Mouse (Mus musculus) forebrain, embryonic 10.5 days (tissue): Measurements from ENCODE around the gene Gm6034. TPM values are rescaled to one million over a fixed set of nuclear protein-coding genes. Genes with fewer than 3 reads are reported as not detected.
"Not testable (repeated sequence)": the region's sequence is repeated elsewhere in the genome, so short reads cannot be mapped to it uniquely, and the experiment has no call there.

Source experiments
- DNase-seq: peaks from one replicate; pipeline ENCODE4 v3.0.0-alpha.2; 2017; ENCODE audit warnings: low spot score; ENCODE audit errors: extremely low spot score
- H3K27ac ChIP-seq: fragments of 300-500 bp; sonication (generic); 2 replicates; pipeline ENCODE4 v1.5.1; 2016; ENCODE audit warnings: mild to moderate bottlenecking
- H3K27me3 ChIP-seq: fragments of 300-500 bp; sonication (generic); 2 replicates; pipeline ENCODE4 v1.6.1; 2016; ENCODE audit warnings: mild to moderate bottlenecking; ENCODE audit not compliant: poor library complexity, severe bottlenecking
- H3K36me3 ChIP-seq: fragments of 300-500 bp; sonication (generic); replicated peaks from 2 replicates; pipeline ENCODE4 v1.6.1; 2016; ENCODE audit warnings: mild to moderate bottlenecking, moderate library complexity
- H3K4me1 ChIP-seq: fragments of 300-500 bp; sonication (generic); 2 replicates; pipeline ENCODE4 v1.6.1; 2016
- H3K4me3 ChIP-seq: fragments of 300-500 bp; sonication (generic); 2 replicates; pipeline ENCODE4 v1.5.1; 2016; ENCODE audit warnings: mild to moderate bottlenecking, moderate library complexity
- H3K9me3 ChIP-seq: fragments of 300-500 bp; sonication (generic); 2 replicates; pipeline ENCODE4 v1.6.1; 2016; ENCODE audit warnings: mild to moderate bottlenecking, moderate library complexity
- WGBS: fragments of 180-500 bp; shearing (Covaris S2); methylation state at CpG from one replicate; pipeline ENCODE4 v1.1.7; 2016; 5-methylcytosine and 5-hydroxymethylcytosine counted together
- polyA plus RNA-seq: library from polyadenylated mRNA; unstranded; fragments of >200 nt; fragmentation: Nextera tagmentation; extraction: Ambion mirVana; gene quantifications from 2 replicates; pipeline ENCODE4 v1.2.1, GENCODE M21; 2016

Gene Gm6034
- polyA plus RNA-seq, 1 experiment from 2014 or later, result not detected

- Histone ChIP-seq H3K4me1 (no peaks in the 10 kb centered on the region), H3K36me3 (peaks cover 32% of the 10 kb centered on the region), H3K9me3 (peaks cover 10% of the 10 kb centered on the region), H3K27me3 (no peaks in the 10 kb centered on the region), H3K27ac (no peak overlapping the region), H3K4me3 (no peak overlapping the region)
- 92% methylated on average over 7 of the region's 7 CpGs for WGBS
- no peak for DNase-seq
Observed at GRCm38 (mm10) chr17:36003331-36003730, 39.4 kb upstream of the Gm6034 start.

DNA sequence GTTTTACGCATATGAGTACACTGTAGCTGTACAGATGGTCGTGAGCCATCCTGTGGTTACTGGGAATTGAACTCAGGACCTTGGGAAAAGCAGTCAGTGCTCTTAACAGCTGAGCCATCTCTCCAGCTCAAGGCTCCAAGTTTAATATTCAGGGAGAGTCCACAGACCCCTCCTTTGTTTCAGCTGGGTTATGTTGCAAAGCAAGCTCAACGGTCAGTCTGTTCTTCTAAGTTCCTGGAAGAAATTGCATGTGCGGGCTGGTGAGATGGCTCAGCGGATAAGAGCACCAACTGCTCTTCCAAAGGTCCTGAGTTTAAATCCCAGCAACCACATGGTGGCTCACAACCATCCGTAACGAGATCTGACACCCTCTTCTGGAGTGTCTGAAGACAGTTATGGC lies 38.4 kb upstream of the Gm6034 start:
- DNase-seq, result not testable (repeated sequence)
- peaks cover 10% of the 10 kb centered on the region for H3K9me3 ChIP-seq
- WGBS, result 96% methylated on average over 7 of the region's 7 CpGs

DNA sequence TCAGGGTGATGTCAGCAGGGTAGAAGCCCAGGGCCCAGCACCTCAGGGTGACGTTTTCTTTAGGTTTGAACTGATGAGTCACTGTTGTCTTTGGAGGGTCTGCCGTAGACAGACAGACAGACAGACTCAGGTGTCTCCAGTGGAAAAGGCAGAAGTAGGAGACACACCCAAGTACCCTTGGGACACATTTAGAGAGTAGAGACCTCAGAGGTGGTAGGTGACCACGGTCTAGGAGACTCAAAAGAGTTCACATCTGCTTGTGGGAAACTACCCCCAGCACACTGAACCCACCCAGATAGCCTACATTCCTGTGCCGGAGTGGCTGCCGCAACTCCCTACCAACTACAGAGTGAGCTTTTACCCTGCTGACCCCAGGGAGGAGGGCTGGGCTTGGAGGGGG lies 27.8 kb upstream of the Gm6034 start:
- peaks cover 3% of the 10 kb centered on the region; the same call in 1 of the 2 replicates for H3K9me3 ChIP-seq
- no peaks in the 10 kb centered on the region for H3K27me3 ChIP-seq
- 94% methylated on average over 5 of the region's 5 CpGs for whole genome bisulfite sequencing
- no peak for DNase-seq
- H3K4me3 ChIP-seq, result no peak overlapping the region
- no peaks in the 10 kb centered on the region for H3K4me1 ChIP-seq
- H3K27ac ChIP-seq, result no peak overlapping the region
- H3K36me3 ChIP-seq, result peaks cover 21% of the 10 kb centered on the region

More for the DNA sequence above, 38.4 kb upstream of the Gm6034 start:
- H3K4me3 ChIP-seq, H3K27me3 ChIP-seq, H3K27ac ChIP-seq, H3K4me1 ChIP-seq: not testable (repeated sequence)
- H3K36me3 ChIP-seq, result peaks cover 32% of the 10 kb centered on the region

- H3K27me3 ChIP-seq, result no peaks in the 10 kb centered on the region
- peaks cover 21% of the 10 kb centered on the region for H3K36me3 ChIP-seq
- no peak overlapping the region for H3K4me3 ChIP-seq
- H3K9me3 ChIP-seq, result peaks cover 3% of the 10 kb centered on the region; the same call in 1 of the 2 replicates
- DNase-seq, result no peak
- 91% methylated on average over 5 of the region's 5 CpGs for WGBS
- H3K4me1 ChIP-seq, result peaks cover 11% of the 10 kb centered on the region
- no peak overlapping the region for H3K27ac ChIP-seq
Observed at GRCm38 (mm10) chr17:36017046-36017445, 25.7 kb upstream of the Gm6034 start.

- peaks cover 3% of the 10 kb centered on the region; the same call in 1 of the 2 replicates for H3K9me3 ChIP-seq
- peaks cover 16% of the 10 kb centered on the region for H3K4me1 ChIP-seq
- H3K4me3 ChIP-seq, result no peak overlapping the region
- no peak overlapping the region for H3K27ac ChIP-seq
- WGBS, result 69% methylated on average over 2 of the region's 2 CpGs
- peaks cover 21% of the 10 kb centered on the region for H3K36me3 ChIP-seq
- no peaks in the 10 kb centered on the region for H3K27me3 ChIP-seq
- no peak for DNase-seq
Observed at GRCm38 (mm10) chr17:36018979-36019378, 23.8 kb upstream of the Gm6034 start.

DNA sequence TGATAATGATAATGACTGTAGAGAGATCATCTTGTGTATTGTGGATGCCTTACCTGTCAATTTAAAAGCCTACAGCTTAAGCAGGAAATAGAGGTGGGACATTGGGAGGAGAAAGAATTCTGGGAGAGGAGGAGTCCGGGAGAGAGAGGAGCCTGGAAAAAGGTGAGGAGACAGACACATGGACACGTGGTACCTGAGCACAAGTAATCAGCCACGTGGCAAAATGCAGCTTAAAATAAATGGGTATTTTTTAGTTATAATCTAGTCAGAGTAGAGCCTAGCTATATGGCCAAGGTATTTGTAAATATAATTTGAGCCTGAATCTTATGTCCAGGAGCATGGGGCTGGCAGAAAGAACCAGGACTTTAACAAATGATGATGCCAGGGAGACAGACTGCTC lies 23.2 kb upstream of the Gm6034 start:
- 80% methylated on average over 3 of the region's 3 CpGs for WGBS
- Histone ChIP-seq H3K36me3 (peaks cover 16% of the 10 kb centered on the region), H3K4me3 (no peak overlapping the region), H3K4me1 (peaks cover 20% of the 10 kb centered on the region), H3K9me3 (no peaks in the 10 kb centered on the region), H3K27me3 (no peaks in the 10 kb centered on the region), H3K27ac (no peak overlapping the region)
- no peak for DNase-seq

DNA sequence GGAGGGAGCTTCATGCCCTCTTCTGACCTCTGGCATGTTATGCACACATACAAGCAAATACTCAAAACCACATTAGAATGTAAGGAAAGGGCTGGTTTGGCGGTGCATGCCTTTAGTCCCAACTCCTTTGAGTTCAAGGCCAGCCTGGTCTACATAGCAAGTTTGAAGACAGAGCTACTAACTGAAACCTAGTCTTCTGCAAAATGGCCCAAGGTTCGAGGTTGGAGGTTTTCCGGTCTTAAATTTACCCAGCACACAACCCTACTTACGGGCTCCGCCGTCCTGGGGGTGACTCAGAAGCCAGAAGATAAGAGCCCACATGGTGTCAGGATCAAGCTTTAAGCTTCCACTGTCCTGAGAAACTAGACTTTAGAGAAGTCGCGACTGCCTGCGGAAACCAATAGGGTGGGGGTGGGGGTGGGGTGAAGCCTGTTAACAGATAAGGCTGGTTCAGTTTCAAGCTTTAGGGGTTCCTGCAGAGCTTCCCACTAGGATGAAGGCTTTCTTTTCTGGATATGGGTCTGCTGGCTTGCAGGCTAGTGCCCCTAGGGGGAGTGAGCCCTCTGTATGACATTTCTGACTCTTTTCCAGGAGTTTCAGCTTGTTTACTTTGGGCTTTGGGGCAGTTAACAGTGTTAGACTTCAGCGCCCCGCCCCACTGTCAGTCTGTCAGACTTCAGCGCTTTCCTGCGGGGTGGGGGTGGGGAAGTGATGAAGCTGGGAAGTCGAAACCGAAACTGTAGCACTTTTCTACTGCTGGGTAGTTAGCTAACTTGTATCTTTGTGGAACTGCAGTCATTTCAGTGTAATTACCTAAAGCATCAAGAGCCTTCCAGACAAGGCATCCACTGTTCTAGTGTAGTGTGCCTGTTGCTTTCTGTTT lies 22.3 kb upstream of the Gm6034 start, which contains the start of gene H2-T24:
H2-T24 (minus strand) TSS at position 370 of the 883 bp plus-strand sequence.
- Histone ChIP-seq H3K27me3 (no peaks in the 10 kb centered on the region), H3K4me3 (no peak within 1 kb of the TSS; the same call in 1 of the 2 replicates), H3K9me3 (no peaks in the 10 kb centered on the region), H3K27ac (0 out of 2 replicates have a peak within 1 kb of the TSS, but pooled peaks have one; percentile 36), H3K4me1 (peaks cover 20% of the 10 kb centered on the region), H3K36me3 (peaks cover 6% of the 10 kb centered on the region)
- 44% methylated on average over 15 of the region's 15 CpGs for WGBS
- peak; percentile 19 for DNase-seq

DNA sequence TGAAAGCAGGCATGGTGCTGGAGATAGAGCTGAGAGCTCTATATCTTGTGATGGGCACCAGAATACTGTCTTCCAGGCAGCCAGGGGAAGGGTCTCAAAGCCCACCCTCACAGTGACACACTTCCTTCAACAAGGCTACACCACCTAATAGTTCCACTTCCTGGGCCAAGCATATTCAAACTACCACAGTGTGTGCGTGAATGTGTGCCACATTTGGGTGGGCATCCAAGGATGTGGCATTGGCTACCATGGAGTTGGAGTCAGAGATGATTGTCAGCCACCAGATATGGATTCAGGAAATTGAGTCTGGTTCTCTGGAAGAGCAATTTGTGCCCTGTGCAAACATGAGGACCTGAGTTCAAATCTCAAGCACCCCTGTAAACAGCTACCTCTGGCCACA lies 21.5 kb upstream of the Gm6034 start:
- Histone ChIP-seq H3K27ac (no peak overlapping the region), H3K27me3 (no peaks in the 10 kb centered on the region), H3K9me3 (no peaks in the 10 kb centered on the region), H3K36me3 (no peaks in the 10 kb centered on the region), H3K4me1 (peaks cover 20% of the 10 kb centered on the region), H3K4me3 (no peak overlapping the region)
- 85% methylated on average over 1 of the region's 1 CpGs for WGBS
- DNase-seq, result no peak

DNA sequence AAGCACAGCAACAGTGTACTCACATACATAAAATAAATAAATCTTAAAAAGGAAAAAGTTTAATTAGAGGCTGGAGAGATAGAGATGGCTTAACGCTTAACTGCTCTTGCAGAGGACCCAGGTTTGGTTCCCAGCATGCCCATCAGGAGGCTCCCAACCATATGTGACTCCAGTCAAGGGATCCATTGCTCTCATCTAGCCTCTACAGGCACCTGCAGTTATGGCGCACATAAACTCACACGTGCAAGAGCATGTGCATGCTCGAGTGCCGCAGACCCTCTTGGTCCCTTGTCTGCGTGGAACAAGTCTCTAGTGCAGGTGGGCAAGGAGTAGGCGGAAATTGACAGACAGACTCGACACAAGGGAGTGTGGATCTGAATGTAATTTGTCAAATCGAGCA lies 20.7 kb upstream of the Gm6034 start:
- no peak for DNase-seq
- Histone ChIP-seq H3K4me3 (no peak overlapping the region), H3K36me3 (no peaks in the 10 kb centered on the region)

DNA sequence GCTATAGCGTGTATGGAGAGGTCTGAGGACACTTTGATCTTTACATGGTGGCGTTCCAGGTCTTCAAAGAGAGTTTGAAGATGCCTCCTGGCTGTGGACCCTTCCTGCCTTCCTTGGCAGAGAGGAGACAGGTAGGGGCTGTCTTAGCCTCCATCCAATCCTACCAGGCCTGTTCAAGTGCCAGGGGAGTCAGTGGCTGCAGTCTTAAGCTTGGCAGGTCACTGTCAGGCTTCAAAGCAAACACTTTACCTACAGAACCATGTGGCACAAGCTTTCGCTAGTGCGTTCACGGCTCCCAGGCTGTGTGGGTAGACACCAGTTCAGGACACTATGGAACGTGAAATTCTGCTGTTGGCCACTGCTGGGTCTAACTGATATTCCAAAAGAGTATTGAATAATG lies 19.8 kb upstream of the Gm6034 start:
- Histone ChIP-seq H3K27me3 (no peaks in the 10 kb centered on the region), H3K9me3 (no peaks in the 10 kb centered on the region), H3K27ac (no peak overlapping the region), H3K4me1 (peaks cover 20% of the 10 kb centered on the region), H3K4me3 (no peak overlapping the region), H3K36me3 (no peaks in the 10 kb centered on the region)
- WGBS, result 95% methylated on average over 6 of the region's 6 CpGs
- no peak for DNase-seq

More for the DNA sequence above, 20.7 kb upstream of the Gm6034 start:
- WGBS, result 90% methylated on average over 9 of the region's 9 CpGs
- no peaks in the 10 kb centered on the region for H3K9me3 ChIP-seq
- H3K27ac ChIP-seq, result no peak overlapping the region
- H3K27me3 ChIP-seq, result no peaks in the 10 kb centered on the region
- peaks cover 20% of the 10 kb centered on the region for H3K4me1 ChIP-seq

DNA sequence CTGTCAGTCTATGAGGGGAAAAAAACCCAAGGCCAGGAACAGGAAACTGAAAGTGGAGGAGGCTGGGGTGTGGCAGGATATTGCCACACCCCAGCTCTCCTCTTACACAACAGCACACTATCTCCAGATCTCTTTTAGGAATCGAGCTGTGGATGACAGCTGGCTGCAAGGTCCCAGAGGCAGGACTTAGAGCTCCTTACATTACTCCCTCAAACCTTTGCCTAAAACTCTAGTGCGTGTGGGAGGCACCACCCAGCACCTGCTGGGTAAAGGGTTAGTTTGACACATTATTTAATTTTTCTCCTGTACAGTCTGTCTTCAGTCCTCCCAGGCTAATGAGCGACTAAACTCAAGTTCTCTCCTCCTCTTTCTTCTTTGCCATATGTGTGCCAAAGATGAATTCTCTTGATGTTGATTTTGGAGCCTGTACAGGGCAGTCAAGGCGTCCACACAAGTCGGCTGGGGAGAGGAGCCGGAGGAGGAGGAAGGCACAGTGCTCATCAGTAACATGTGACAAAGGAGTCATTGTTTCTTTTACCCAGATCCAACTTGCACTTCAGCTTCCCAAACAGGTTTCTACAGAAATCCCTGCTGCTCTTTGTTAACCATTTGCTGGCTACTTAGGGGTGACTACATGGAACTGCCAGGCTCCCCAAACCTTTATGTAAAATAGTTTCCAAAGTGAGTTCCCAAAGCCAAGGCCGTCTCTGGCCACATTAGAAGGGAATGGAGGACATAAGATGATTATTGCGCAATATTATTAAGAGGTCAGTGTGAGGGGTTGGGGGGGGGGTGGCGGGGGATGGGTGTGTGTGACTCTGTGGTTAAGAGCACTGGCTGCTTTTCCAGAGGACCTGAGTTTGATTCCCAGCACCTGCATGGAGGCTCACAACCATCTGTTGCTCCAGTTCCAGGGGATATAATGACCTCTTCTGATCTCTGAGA lies 18.8 kb upstream of the Gm6034 start:
- Histone ChIP-seq H3K9me3 (no peaks in the 10 kb centered on the region), H3K4me1 (peaks cover 20% of the 10 kb centered on the region), H3K36me3 (no peaks in the 10 kb centered on the region), H3K27me3 (no peaks in the 10 kb centered on the region), H3K4me3 (no peak overlapping the region), H3K27ac (no peak overlapping the region)
- WGBS, result 72% methylated on average over 9 of the region's 9 CpGs
- DNase-seq, result no peak

DNA sequence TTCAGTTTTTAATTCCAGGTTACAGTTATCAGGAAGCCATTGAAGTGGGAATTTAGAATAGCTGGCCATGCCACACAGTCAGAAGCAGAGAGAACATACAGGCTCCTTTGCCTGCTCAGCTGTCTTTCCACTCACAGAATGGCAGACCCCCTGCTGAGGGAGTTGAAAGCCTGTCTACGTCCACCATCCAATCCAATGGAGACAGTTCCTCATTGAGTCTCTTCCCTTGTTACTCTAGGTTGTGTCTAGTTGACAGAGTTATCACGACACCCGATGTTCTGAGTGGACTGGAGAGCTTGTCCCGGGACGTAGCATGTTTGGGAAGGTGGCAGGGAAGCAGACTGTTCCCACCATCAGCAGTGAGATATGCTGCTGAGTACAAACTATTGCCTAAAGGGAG lies 17.6 kb upstream of the Gm6034 start:
- Histone ChIP-seq H3K27me3 (0 out of 2 replicates have a peak, but pooled peaks cover 1% of the 10 kb centered on the region), H3K36me3 (no peaks in the 10 kb centered on the region), H3K27ac (no peak overlapping the region), H3K9me3 (no peaks in the 10 kb centered on the region), H3K4me1 (peaks cover 19% of the 10 kb centered on the region), H3K4me3 (no peak overlapping the region)
- WGBS, result 74% methylated on average over 5 of the region's 5 CpGs
- no peak for DNase-seq
